8 mouse cellular contexts compared by ENCODE assay signal in the genomic region with DNA sequence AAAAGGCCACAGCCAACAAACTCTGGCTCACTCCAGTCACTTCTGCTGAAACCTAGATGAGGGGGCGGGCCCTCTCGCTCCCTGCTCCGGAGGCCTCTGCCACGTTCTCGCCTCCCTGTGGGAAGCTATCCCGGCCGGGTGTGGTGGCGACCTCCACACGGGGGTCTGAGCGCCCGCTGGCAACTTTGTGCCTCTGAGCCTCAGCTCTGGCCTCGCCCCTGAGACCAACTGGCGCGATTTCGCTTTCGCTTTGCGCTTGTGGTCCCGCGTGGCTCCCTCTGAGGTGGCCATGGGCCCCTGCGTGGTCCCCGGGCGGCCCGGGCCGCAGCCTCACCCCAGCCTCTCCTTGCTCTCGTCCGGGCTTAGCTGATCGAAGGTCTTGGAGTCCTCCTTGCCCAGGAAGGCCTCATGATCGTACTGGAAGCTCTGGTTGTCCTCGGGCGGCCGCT. TPM values are rescaled to one million over a fixed set of nuclear protein-coding genes. Genes with fewer than 3 reads are reported as not detected.
A peak's percentile ranks its signal among the peaks of the same experiment; 100 is the strongest.
DNase-seq lines count a peak whose midpoint lies in the region; ATAC-seq and TF ChIP-seq lines count a peak whose summit lies in the region.

No protein-coding gene starts in this region.

- peaks cover 3% of the 10 kb centered on the region for H3K4me1 ChIP-seq in hindbrain, embryonic 11.5 days (replicated peaks; ENCODE audit: control insufficient read depth, insufficient read depth, low read length)
- peaks cover 17% of the 10 kb centered on the region for H3K4me1 ChIP-seq in limb, embryonic 14.5 days (ENCODE audit: control insufficient read depth, insufficient read depth, low read length)
- peaks cover 7% of the 10 kb centered on the region; the same call in 1 of the 2 replicates for H3K4me1 ChIP-seq in midbrain, embryonic 14.5 days (ENCODE audit: control insufficient read depth, insufficient read depth, low read length)

- H3K4me3 ChIP-seq in hindbrain, embryonic 11.5 days (ENCODE audit: low read depth, low read length): peak overlapping the region; percentile 77
- H3K4me3 ChIP-seq in limb, embryonic 14.5 days (replicated peaks; ENCODE audit: low read length): peak overlapping the region; percentile 90
- H3K4me3 ChIP-seq in midbrain, embryonic 14.5 days (replicated peaks; ENCODE audit: low read depth, low read length): peak overlapping the region; percentile 63

- ATAC-seq in hindbrain, embryonic 11.5 days (ENCODE audit: low FRiP score): peak; percentile 73
- peak; percentile 31 for ATAC-seq in limb, embryonic 14.5 days (ENCODE audit: low FRiP score, low read depth)
- peak; percentile 44 for ATAC-seq in midbrain, embryonic 14.5 days (ENCODE audit: low FRiP score, low TSS enrichment)

- 0 out of 2 replicates have a peak, but pooled peaks have one; percentile 20 for TF ChIP-seq POLR2A in limb, embryonic 14.5 days (IDR thresholded peaks at IDR 0.05; ENCODE audit: borderline replicate concordance, extremely low read depth, insufficient read depth, insufficient read length)

- no peaks in the 10 kb centered on the region for H3K36me3 ChIP-seq in hindbrain, embryonic 11.5 days (ENCODE audit: control insufficient read depth, insufficient read depth, low read length)
- peaks cover 11% of the 10 kb centered on the region for H3K36me3 ChIP-seq in limb, embryonic 14.5 days (ENCODE audit: control insufficient read depth, insufficient read depth, low read length)
- H3K36me3 ChIP-seq in midbrain, embryonic 14.5 days (ENCODE audit: control insufficient read depth, insufficient read depth, low read length): no peaks in the 10 kb centered on the region

- WGBS in hindbrain, embryonic 11.5 days: under 1% methylated on average over 31 of the region's 31 CpGs
- WGBS in limb, embryonic 14.5 days: under 1% methylated on average over 31 of the region's 31 CpGs
- under 1% methylated on average over 31 of the region's 31 CpGs for WGBS in midbrain, embryonic 14.5 days

- H3K4me2 ChIP-seq in hindbrain, embryonic 11.5 days (replicated peaks; ENCODE audit: low read depth, low read length): peak overlapping the region; percentile 96
- peak overlapping the region; percentile 90 for H3K4me2 ChIP-seq in limb, embryonic 14.5 days (replicated peaks; ENCODE audit: low read depth, low read length, severe bottlenecking)
- peak overlapping the region; percentile 99 for H3K4me2 ChIP-seq in midbrain, embryonic 14.5 days (ENCODE audit: low read length)

- peak overlapping the region; percentile 83 for H3K27ac ChIP-seq in hindbrain, embryonic 11.5 days (ENCODE audit: low read depth, low read length)
- peak overlapping the region; percentile 98 for H3K27ac ChIP-seq in limb, embryonic 14.5 days (replicated peaks; ENCODE audit: low read depth, low read length)
- peak overlapping the region; percentile 62 for H3K27ac ChIP-seq in midbrain, embryonic 14.5 days (replicated peaks; ENCODE audit: low read depth, low read length)

- no peaks in the 10 kb centered on the region for H3K9me3 ChIP-seq in hindbrain, embryonic 11.5 days (ENCODE audit: control insufficient read depth, low read length)
- H3K9me3 ChIP-seq in limb, embryonic 14.5 days (ENCODE audit: control insufficient read depth, low read length): no peaks in the 10 kb centered on the region
- H3K9me3 ChIP-seq in midbrain, embryonic 14.5 days (ENCODE audit: control insufficient read depth, low read length): no peaks in the 10 kb centered on the region

- no peaks in the 10 kb centered on the region for H3K27me3 ChIP-seq in hindbrain, embryonic 11.5 days (ENCODE audit: control insufficient read depth, insufficient read depth, low read length)
- no peaks in the 10 kb centered on the region for H3K27me3 ChIP-seq in limb, embryonic 14.5 days (ENCODE audit: control insufficient read depth, insufficient read depth, low read length)
- H3K27me3 ChIP-seq in midbrain, embryonic 14.5 days (ENCODE audit: control insufficient read depth, insufficient read depth, low read length): peaks cover 7% of the 10 kb centered on the region

- peak; percentile 22 to 26 for DNase-seq in cerebellum, postnatal 36 days
- no peak for DNase-seq in cerebellum, adult 11 months
- peak; percentile 72 for DNase-seq in NIH3T3 (ENCODE audit: low read depth)
- peak; percentile 27 for DNase-seq in fibroblast of lung, adult 2 months (ENCODE audit: low read depth)
- peak; percentile 67 for DNase-seq in hindbrain, embryonic 11.5 days (ENCODE audit: low spot score)
- DNase-seq in limb, embryonic 14.5 days (ENCODE audit: low spot score): peak; percentile 54
- no peak for DNase-seq in midbrain, embryonic 14.5 days
- DNase-seq in thymus, postnatal 10 days (ENCODE audit: low spot score in 2 of 2): peak; percentile 6 to 25

- H3K9ac ChIP-seq in hindbrain, embryonic 11.5 days (ENCODE audit: low read depth, low read length): peak overlapping the region; percentile 86
- H3K9ac ChIP-seq in limb, embryonic 14.5 days (ENCODE audit: low read depth, low read length, severe bottlenecking): peak overlapping the region; percentile 87
- peak overlapping the region; percentile 69 for H3K9ac ChIP-seq in midbrain, embryonic 14.5 days (replicated peaks; ENCODE audit: low read length)

RNA-seq across cellular contexts. Expression of a gene that starts 0.5 kb away (rescaled TPM):
- 69.7 and 123 TPM in 2 replicates for polyA plus RNA-seq in hindbrain, embryonic 11.5 days (2014; fragmentation: Nextera tagmentation; extraction: Ambion mirVana)
- polyA plus RNA-seq in limb, embryonic 14.5 days (2012; rRNA removed): 144 and 185 TPM in 2 replicates
- polyA plus RNA-seq in limb, embryonic 14.5 days (2014; fragmentation: Nextera tagmentation; extraction: Ambion mirVana): 259 and 260 TPM in 2 replicates
- polyA plus RNA-seq in midbrain, embryonic 14.5 days (2014; fragmentation: Nextera tagmentation; extraction: Ambion mirVana): 20.4 and 42.8 TPM in 2 replicates

Comparison
In these comparisons a context has a peak if more than half of its experiments do, and no peak if none do; other contexts are left out.
1. DNase-seq: peak in cerebellum, postnatal 36 days (2 of 2), NIH3T3 (single experiment), fibroblast of lung, adult 2 months (single experiment), hindbrain, embryonic 11.5 days (single experiment), limb, embryonic 14.5 days (single experiment) and thymus, postnatal 10 days (2 of 2); none in cerebellum, adult 11 months (single experiment) and midbrain, embryonic 14.5 days (single experiment).
2. Peak in every context shown above with its lines, with median percentiles within 50 percentile points of each other: ATAC-seq, H3K27ac ChIP-seq, H3K4me2 ChIP-seq, H3K4me3 ChIP-seq and H3K9ac ChIP-seq.